Mouse (Mus musculus) ovary, postnatal 36 days (tissue): ENCODE data around the gene Slc25a21.

Source experiments
- DNase-seq: peaks from one replicate; pipeline ENCODE4 v3.0.0; 2022; ENCODE audit warnings: low spot score, mixed read lengths

Gene Slc25a21

GRCm38 (mm10) chr12:57184401-57185147, 12.7 kb downstream of the Slc25a21 start:
- no peak for DNase-seq

GRCm38 (mm10) chr12:57179465-57180188, 17.6 kb downstream of the Slc25a21 start:
- DNase-seq: no peak

GRCm38 (mm10) chr12:57178818-57179217, 18.5 kb downstream of the Slc25a21 start:
- DNase-seq: no peak

DNA sequence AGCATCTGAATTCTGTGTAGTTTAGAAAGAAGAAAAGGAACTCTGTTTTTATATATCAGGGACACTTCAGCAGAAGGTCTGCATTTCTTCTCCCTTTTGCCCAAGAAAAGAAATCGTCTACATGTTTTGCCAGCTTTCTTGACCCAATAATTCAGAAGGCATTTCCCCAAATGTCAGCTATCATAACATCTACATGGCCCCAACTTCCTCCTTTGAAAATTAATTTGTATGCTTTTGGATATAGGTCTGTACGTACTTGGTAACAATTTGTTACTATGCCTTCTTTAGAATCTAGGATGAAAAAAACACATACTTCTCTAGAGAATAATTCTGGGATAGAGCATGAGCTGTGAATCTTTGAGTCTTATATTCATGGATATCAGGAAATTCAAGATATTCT, 34.0 kb downstream of the Slc25a21 start:
- no peak for DNase-seq

- no peak for DNase-seq
These were observed 34.4 kb downstream of the Slc25a21 start for GRCm38 (mm10) chr12:57162840-57163239.

DNA sequence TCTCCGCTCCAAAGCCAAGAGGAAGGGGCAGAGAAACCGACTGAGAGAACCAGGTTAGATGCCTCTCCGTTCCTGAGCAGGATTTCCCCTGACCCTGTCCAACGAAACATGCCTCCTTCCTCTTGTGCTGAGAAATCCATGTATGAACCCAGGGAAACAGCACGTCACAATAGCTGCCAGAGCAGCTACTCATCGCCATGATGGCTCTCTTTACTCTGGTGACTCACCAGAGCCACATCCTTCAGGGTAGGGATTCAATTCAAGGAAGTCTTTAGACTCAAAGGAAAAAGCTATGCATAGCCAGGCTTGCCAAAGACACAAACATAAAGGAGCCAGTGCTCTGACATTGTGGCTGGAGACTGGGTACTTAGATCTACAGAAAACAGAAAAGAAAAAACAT, 37.4 kb downstream of the Slc25a21 start:
- no peak for DNase-seq

DNA sequence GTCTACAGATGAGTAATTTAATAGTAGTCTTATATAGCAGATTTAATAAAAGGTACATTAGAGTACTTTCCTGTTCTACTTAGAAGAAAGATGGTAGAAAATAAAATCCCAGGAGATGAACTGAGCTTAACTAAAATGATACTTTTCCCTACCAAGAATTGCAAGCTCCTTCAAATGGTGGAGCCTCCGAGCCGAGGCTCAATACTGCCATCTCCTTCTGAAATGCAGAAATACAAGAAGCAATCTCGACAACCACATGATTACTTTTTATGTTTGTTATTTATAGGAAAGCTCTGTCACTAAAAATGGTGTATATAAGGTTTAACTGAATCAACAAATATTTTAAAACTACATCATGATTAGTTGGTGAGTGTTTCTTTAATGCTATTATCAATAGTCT, 39.0 kb downstream of the Slc25a21 start:
- no peak for DNase-seq

GRCm38 (mm10) chr12:57138937-57139336, 58.3 kb downstream of the Slc25a21 start:
- no peak for DNase-seq

GRCm38 (mm10) chr12:57137809-57138208, 59.5 kb downstream of the Slc25a21 start:
- no peak for DNase-seq

DNA sequence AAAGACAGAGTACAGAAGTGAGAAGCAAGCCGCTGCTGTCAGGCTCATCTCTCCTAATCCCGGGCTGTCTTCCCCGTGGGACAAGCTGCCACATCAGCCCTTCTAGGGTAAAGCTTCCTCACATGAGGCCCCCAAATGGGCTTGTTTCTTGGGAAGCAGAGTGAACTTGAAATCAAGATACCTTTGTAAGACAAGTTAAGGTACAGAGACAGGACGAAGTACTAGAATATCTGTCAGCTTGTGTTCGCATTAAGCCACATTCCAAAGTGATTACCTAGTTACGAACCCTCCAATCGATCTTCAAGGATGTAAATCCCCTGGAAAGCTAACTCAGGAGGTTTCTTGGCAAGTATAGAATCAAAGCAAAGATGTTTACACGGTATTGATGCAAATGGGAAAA, 78.7 kb downstream of the Slc25a21 start:
- no peak for DNase-seq

- DNase-seq: no peak
These were observed 81.8 kb downstream of the Slc25a21 start for GRCm38 (mm10) chr12:57115516-57115915.

DNA sequence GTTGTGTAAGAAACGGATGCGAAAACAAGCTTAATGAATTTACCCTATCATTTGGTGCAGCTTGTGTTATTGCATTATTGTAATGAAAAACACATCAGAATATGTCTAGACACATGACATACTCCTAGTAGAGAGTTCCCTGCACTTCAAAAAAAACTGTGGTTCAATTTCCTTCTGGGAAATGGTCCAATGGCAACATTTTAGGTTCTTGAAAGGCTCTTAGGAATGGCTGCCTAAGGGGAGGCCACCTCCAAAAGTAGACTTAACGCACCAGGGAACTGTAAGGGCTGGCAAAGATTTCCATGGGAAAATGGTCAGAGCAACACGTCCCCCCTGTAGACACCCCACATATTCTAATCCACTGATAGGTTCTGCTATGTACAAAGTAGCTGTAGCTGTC, 87.9 kb downstream of the Slc25a21 start:
- DNase-seq: no peak

GRCm38 (mm10) chr12:57102322-57102721, 95.0 kb downstream of the Slc25a21 start:
- no peak for DNase-seq

- DNase-seq: no peak
These were observed 96.7 kb downstream of the Slc25a21 start for GRCm38 (mm10) chr12:57100549-57100948.

GRCm38 (mm10) chr12:57099066-57099465, 98.2 kb downstream of the Slc25a21 start:
- DNase-seq: no peak

DNA sequence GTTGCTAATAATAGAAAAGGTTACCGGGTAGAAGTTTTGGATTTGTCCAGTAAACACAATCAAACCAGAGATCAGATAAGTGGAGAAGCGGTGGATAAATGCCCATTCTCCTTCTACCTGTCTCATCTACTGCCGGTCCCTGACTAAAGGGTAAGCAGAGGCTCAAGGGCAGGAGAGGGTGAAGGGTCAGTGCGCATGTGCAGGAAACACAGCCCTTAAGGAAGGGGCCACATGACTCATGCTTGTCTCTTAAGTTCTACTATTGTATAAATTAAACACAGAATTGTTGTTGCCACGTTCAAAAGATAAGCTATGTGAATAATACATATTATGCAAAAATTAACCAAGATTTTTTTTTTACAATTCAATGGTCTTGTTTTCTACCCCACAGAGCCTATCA, 98.9 kb downstream of the Slc25a21 start:
- DNase-seq: no peak

- DNase-seq: no peak
These were observed 104.2 kb downstream of the Slc25a21 start for GRCm38 (mm10) chr12:57093107-57093506.

DNA sequence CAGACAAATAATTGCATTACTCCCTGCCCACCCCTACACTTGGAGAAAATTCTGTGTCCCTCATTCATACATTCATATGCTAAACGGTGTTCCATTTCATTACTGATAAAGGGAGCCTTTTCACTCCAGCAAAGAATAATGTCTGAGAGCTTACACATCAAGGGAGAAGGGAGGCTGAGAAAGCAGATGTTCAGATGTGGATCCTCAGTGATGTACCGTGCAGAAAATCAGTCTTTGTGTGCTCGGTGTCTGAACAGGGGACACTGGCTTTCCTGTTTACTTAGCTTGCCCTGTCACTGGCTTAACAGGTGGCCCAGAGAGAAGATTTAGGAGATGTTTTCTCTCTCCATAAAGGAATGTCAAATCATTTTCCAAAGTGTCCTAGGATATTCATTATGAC, 112.8 kb downstream of the Slc25a21 start:
- no peak for DNase-seq

DNA sequence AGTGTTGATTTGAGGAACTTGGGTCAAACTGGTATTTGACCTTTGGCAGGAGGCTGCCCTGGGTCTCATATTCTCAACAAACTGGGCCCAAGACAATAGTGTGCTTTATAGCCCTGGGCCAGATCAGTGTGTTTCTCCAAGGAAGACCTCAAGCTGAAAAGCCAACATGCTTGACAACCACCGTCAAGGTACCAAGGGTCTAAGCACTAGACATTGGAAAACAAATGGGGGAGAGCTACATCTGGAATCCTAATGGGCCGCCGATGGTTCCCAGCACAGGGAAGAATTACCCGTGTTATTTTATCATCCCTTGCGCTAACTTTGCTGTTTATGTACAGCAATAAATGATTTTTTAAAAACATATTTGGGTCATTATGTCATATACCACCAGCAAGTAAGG, 113.7 kb downstream of the Slc25a21 start:
- no peak for DNase-seq

DNA sequence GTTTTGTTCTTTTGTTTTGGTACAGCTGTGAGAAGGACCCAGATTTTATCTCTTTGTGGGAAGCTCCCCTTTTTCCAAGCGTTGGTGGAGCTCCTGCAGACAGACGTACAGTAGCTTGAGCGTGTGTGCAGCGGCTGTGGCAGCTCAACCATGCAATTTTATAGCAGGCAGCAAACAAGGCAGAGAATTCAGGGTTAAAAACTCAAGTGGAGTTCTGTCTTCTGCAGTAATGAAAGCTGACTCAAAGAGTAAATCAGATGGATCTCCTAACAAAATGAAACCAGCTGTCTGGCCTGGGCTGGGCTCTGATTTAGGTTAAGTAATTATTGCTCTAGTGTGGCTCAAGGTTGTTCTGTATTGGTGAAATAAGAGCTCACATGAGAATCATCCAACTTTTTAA, 120.7 kb downstream of the Slc25a21 start:
- DNase-seq: no peak

DNA sequence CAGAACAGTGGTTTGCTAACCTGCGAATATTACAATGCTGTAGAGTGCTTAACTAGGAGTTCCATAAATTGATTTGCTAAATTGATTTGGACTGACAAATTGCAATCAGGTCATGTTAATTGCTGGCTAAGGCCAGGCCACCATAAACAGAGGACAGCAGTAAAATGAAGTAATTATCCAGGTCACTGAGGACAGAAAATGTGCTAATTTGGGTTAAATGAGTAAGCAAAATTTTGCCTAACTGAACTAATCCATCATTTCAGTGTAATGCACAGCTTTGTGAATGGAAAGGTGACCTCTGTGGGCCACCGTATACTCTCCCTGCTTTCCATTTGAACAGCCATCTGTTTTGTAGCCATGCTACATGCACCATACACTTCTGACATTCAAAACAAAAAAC, 124.7 kb downstream of the Slc25a21 start:
- no peak for DNase-seq

DNA sequence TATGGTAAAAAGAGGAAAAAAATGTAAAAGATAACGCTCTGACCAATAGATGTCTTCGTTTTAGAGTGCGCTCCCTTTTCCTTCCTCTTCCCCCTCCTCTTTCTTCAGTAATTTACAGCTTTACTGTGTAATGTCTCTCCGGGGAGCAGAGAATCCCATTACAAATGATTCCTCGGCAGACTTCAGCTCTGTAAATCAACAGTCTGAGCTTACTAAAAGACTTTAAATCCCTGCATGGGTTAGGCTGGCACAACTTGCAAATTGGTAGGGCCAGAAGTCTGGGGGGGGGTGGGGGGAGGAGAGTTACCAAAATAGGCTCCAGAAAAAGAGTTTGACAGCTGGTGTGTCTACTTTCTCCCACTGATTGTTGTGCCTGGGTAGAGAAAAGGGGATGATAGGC, 128.7 kb downstream of the Slc25a21 start:
- DNase-seq: no peak

DNA sequence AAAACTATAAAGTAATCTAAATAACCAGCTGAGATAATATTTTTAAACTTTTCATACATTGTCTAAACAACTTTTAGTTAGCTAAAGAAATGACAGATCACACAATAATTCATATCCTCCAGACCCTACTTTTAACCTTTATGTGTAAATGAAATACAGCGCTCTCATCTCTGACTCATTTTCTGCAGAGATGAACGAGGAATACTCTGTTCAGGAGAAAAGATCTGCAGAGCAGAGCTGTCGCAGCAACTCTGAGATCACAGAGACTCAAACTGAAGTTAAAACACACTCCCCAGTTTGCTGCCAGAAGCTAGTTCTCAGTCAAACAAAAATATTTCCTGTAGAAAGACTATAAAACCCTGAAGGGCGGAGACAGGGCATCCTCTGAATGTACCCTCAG, 177.5 kb downstream of the Slc25a21 start:
- no peak for DNase-seq

DNA sequence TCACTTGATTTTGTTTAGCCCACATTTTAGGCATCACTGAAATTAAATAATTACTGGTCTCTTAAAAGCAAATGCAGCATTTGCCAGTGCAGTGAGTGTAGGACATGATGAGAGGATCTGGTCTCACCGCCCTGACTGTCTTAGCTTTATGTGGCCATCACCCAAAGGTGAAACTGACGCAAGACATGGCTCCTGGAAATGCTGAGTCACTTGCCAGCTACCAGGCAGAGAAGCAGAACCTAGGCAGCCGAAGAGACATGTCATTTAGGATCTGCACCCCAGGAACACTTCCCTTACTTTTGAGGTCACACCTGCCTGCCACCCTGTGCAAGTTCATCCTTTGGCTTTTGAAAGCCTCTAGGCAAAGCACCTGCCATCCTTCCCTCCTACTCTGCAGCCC, 180.4 kb downstream of the Slc25a21 start:
- no peak for DNase-seq
